16 mouse cellular contexts compared by ENCODE assay signal in the genomic region with DNA sequence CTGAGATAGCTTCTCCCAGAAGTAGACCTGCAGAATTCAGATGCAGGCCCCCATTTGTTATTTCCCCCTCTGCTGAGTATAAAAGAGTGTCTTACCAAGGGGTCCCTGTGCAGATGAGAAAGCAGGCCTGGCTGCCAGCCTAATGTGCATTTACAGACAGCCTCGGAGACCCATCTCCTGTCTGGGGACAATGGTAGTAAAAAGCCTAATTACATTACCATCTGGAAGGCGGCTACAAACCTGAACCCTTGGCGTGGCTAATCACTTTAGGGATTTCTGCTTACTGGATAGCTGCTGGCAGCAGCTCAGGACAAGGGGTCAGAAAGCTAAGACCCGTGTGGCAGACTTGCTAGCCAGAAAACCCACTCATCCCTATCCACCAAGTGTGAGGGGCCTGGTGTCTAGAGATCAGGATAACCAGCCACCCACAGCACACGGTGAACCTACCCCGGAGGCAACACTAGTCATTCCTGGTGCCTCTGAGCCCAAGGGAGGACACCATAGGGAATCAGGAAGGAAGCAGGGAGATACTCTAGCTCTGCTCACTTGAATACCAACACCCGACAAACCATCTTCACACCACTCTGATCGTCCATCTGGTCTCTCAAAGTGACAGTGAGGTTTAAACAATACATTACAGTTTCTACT. TPM values are rescaled to one million over a fixed set of nuclear protein-coding genes. Genes with fewer than 3 reads are reported as not detected.
A peak's percentile ranks its signal among the peaks of the same experiment; 100 is the strongest.
DNase-seq lines count a peak whose midpoint lies in the region; ATAC-seq and TF ChIP-seq lines count a peak whose summit lies in the region.
"Had no signal": no experiment of that assay in that cellular context is flagged by ENCODE, and none has a peak within 500 bp of the region (broad histone marks: within the 10 kb centered on the region; RNA-seq: fewer than 3 reads in every experiment).

No protein-coding gene starts in this region.

- no peaks in the 10 kb centered on the region for H3K4me1 ChIP-seq in midbrain, postnatal 0 days (ENCODE audit: insufficient read depth, low read length)
- peaks cover 5% of the 10 kb centered on the region for H3K4me1 ChIP-seq in midbrain, embryonic 15.5 days
- peaks cover 10% of the 10 kb centered on the region for H3K4me1 ChIP-seq in hindbrain, embryonic 16.5 days (ENCODE audit: control insufficient read depth, insufficient read depth, low read depth, low read length)

- H3K9ac ChIP-seq in midbrain, postnatal 0 days (replicated peaks; ENCODE audit: low read length, poor library complexity, severe bottlenecking): no peak overlapping the region
- no peak overlapping the region for H3K9ac ChIP-seq in midbrain, embryonic 15.5 days
- no peak overlapping the region for H3K9ac ChIP-seq in hindbrain, embryonic 16.5 days (ENCODE audit: low read depth, low read length)
- H3K9ac ChIP-seq: forebrain, embryonic 12.5 days had no signal

- DNase-seq in heart, adult 11 months: peak; percentile 95
- no peak for DNase-seq in heart, postnatal 4 days
- DNase-seq in midbrain, postnatal 0 days (ENCODE audit: low spot score): peak; percentile 78
- DNase-seq in ovary, postnatal 14 days (ENCODE audit: low spot score): no peak
- no peak for DNase-seq in gastrocnemius, postnatal 36 days
- DNase-seq: cerebellum, postnatal 25 days; kidney, postnatal 14 days; right cerebral cortex, adult 18-20 months; thymus, postnatal 25 days had no signal

- intact Hi-C loops in gastrocnemius, postnatal 36 days (cut with DNase I): no loop called here

- ATAC-seq in midbrain, postnatal 0 days (ENCODE audit: low FRiP score): no peak
- no peak for ATAC-seq in midbrain, embryonic 15.5 days (replicated peaks)
- ATAC-seq in hindbrain, embryonic 16.5 days: peak; percentile 65
- ATAC-seq in cerebellum, adult (ENCODE audit: insufficient number of reproducible peaks, low FRiP score, low TSS enrichment): no peak
- ATAC-seq: inflammation-experienced regulatory T-cells, adult 6 months had no signal

- H3K4me3 ChIP-seq in midbrain, postnatal 0 days (ENCODE audit: low read depth, low read length): no peak overlapping the region
- H3K4me3 ChIP-seq in midbrain, embryonic 15.5 days: no peak overlapping the region
- no peak overlapping the region for H3K4me3 ChIP-seq in hindbrain, embryonic 16.5 days (ENCODE audit: low read length)
- H3K4me3 ChIP-seq: forebrain, embryonic 12.5 days had no signal

- H3K9me3 ChIP-seq in midbrain, postnatal 0 days (ENCODE audit: low read length): no peaks in the 10 kb centered on the region
- no peaks in the 10 kb centered on the region for H3K9me3 ChIP-seq in midbrain, embryonic 15.5 days
- no peaks in the 10 kb centered on the region for H3K9me3 ChIP-seq in hindbrain, embryonic 16.5 days (ENCODE audit: control insufficient read depth, low read length)
- H3K9me3 ChIP-seq: forebrain, embryonic 12.5 days had no signal

- H3K27me3 ChIP-seq in midbrain, postnatal 0 days (ENCODE audit: insufficient read depth, low read length): no peaks in the 10 kb centered on the region
- no peaks in the 10 kb centered on the region for H3K27me3 ChIP-seq in midbrain, embryonic 15.5 days (replicated peaks)
- H3K27me3 ChIP-seq in hindbrain, embryonic 16.5 days (replicated peaks; ENCODE audit: control insufficient read depth, insufficient read depth, low read length): no peaks in the 10 kb centered on the region
- H3K27me3 ChIP-seq: forebrain, embryonic 12.5 days had no signal

- 30% methylated on average over 8 of the region's 8 CpGs for WGBS in midbrain, postnatal 0 days
- 25% methylated on average over 8 of the region's 8 CpGs for WGBS in midbrain, embryonic 15.5 days
- 26% methylated on average over 8 of the region's 8 CpGs for WGBS in hindbrain, embryonic 16.5 days

- no peak overlapping the region for H3K27ac ChIP-seq in midbrain, postnatal 0 days (ENCODE audit: low read depth, low read length)
- H3K27ac ChIP-seq in midbrain, embryonic 15.5 days: no peak overlapping the region
- no peak overlapping the region for H3K27ac ChIP-seq in hindbrain, embryonic 16.5 days (ENCODE audit: low read depth, low read length)
- H3K27ac ChIP-seq: forebrain, embryonic 12.5 days had no signal

- no peak overlapping the region for H3K4me2 ChIP-seq in midbrain, postnatal 0 days (ENCODE audit: low read depth, low read length, poor library complexity, severe bottlenecking)
- no peak overlapping the region for H3K4me2 ChIP-seq in midbrain, embryonic 15.5 days
- H3K4me2 ChIP-seq in hindbrain, embryonic 16.5 days (ENCODE audit: low read length): no peak overlapping the region
- H3K4me2 ChIP-seq: forebrain, embryonic 12.5 days; liver, embryonic 11.5 days had no signal

- H3K36me3 ChIP-seq in midbrain, postnatal 0 days (ENCODE audit: insufficient read depth, low read length): no peaks in the 10 kb centered on the region
- H3K36me3 ChIP-seq in midbrain, embryonic 15.5 days (replicated peaks): no peaks in the 10 kb centered on the region
- no peaks in the 10 kb centered on the region for H3K36me3 ChIP-seq in hindbrain, embryonic 16.5 days (ENCODE audit: control insufficient read depth, insufficient read depth, low read length)
- H3K36me3 ChIP-seq: forebrain, embryonic 12.5 days had no signal

- TF ChIP-seq CTCF in midbrain, postnatal 0 days (IDR thresholded peaks at IDR 0.05): no peak

RNA-seq across cellular contexts. Expression of a gene that starts 31.2 kb away (rescaled TPM):
- 1 to 10 TPM; 2.1 to 2.5 TPM for total RNA-seq in heart, postnatal 4 days (2021)
- total RNA-seq in midbrain, postnatal 0 days (2014; rRNA removed): 1.6 and 2.9 TPM in 2 replicates
- polyA plus RNA-seq in midbrain, postnatal 0 days (2015; fragmentation: Nextera tagmentation; extraction: Ambion mirVana): 0.64 and 0.97 TPM in 2 replicates
- polyA plus RNA-seq in midbrain, embryonic 15.5 days (2015; fragmentation: Nextera tagmentation; extraction: Ambion mirVana): 1.9 TPM in 2 replicates
- 2.3 and 2.5 TPM in 2 replicates for polyA plus RNA-seq in hindbrain, embryonic 16.5 days (2015; fragmentation: Nextera tagmentation; extraction: Ambion mirVana)
- under 1 TPM; 0.52 to 0.66 TPM for total RNA-seq in gastrocnemius, postnatal 36 days (2021)
- total RNA-seq: megakaryocyte, adult 5-6 weeks had no signal
- polyA plus RNA-seq: inflammation-experienced regulatory T-cells, adult 6 months; liver, embryonic 11.5 days had no signal

Comparison
In these comparisons a context has a peak if more than half of its experiments do, and no peak if none do; other contexts are left out.
1. DNase-seq: peak in heart, adult 11 months (single experiment) and midbrain, postnatal 0 days (single experiment); none in heart, postnatal 4 days (single experiment), ovary, postnatal 14 days (single experiment) and gastrocnemius, postnatal 36 days (0 of 2).